Mouse (Mus musculus) urinary bladder, adult 18-20 months (tissue): ENCODE results near the gene Htra2.

Source experiments
- DNase-seq, 2 experiments: peaks; one replicate each; pipeline ENCODE4 v3.0.0; 2022; ENCODE audit warnings: low spot score in 2 of 2, mixed read lengths in 2 of 2

Htra2 gene

DNA sequence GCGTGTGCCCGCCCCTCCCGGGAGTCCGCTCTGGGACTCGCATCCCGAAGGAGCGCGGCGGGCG, 15.0 kb upstream of the Htra2 start, which contains the start of gene Tlx2:
Tlx2 (minus strand) TSS at position 47 of the 64 bp plus-strand sequence.
- no peak for DNase-seq

DNA sequence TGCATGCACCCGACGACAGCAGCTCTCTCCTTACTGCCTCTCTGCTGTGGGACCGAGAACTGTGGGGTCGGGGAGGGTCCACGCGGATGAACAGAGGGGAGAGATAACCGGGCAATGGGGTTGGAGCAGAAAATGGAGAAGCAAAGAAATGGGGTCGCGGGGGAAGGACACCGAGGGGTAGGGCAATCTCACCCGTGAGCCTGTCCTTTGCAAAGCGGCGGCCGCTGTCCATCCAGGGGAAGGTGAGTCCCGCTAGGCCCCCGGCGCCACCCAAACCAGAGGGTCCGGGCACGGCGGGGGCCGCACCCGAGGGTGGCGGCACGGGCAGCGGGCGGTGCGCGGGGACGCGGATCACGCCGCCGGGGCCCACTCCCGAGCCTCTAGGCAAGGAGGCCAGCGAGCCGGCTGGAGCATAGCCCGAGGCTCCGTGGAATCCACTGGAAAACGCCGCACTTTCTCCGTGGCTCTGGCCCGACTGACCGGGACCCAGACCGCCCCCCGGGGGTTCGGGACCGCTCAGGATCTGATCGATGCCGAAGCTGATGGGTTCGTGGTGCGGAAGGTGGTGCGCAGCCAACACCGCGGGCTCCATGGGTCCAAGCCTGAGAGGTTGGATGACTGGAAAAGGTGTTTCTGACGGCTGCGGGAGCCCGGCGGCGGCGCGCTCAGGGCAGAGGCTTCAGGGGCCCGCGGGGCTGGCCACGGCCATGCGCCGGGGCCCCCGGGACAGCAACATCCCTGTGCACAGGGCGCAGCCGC, 14.6 kb upstream of the Htra2 start:
- peak in 1 of 2 experiments; percentile 21 for DNase-seq

DNA sequence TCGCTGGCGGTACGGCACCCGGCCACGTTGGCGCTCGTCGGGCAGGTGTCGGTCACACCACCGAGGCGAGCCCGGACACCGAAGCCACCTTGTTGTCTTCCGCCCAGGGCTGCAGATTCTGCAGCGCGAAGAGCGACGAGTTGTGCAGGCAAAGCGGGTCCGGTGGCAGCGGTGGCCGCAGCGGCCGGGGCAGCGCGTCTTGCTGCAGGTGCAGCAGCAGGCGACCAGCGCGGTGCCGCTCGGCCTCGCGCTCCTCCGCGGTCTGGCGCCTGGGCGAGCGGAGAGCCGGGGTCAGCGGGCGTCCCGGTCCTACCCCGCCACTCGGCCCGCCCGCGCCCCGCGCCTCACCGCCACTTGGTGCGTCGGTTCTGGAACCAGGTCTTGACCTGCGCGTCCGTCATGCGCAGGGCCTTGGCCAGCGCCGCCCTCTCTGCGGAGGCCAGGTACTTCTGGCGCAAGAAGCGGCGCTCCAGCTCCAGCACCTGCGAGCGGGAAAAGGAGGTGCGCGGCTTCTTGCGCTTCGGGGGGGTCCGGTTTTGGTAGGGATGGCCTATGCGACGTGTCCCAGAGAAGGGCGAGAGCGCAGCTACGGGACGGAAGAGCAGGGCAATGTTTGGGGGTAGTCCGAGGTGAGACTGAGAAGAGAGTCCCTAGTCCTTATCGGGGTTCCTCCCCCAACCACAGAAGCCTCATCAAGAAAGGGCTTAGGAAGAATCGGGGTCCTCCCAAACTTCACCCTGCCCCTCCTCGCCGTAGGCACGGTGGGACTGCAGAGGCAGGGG, 13.8 kb upstream of the Htra2 start:
- DNase-seq: peak in 1 of 2 experiments; percentile 52

DNA sequence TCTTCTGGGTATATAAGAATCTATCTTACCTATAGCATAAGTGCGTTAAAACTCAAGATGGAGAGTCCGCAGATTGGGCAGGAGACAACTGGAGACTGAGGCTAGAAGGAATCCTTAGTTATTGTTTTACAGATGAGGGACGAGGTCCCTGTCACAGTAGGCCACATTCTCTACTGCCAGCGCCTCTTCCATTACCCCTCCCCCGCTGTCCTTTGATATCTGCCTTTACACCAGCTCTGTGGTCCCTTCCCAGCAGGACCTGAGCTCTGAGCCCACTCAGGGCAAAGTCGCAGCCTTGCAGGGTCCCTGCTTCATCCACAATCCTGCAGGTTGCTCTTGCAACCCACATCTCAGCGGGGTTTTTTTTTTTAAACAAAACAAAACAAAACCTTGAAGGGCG, 13.1 kb upstream of the Htra2 start:
- DNase-seq: no peak

DNA sequence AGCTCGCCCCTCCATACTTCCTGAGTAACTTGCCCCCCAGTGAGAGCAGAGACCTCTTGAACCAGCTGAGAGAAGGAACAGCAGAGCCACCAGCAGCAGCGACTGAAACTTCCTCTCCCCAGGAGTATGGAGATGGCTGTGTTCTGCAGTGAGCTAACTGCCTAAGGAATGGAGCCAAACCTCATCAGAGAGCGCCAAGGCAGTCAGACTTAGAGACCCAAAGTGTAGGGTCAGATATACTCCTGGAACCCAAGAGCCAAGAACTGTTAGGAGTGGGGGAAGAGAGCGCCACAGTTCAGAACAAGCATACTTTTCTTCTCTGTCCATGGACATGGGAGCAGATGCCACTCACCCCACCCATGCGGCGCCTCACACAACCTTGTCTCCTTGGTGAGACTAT, 11.4 kb upstream of the Htra2 start:
- DNase-seq: no peak

DNA sequence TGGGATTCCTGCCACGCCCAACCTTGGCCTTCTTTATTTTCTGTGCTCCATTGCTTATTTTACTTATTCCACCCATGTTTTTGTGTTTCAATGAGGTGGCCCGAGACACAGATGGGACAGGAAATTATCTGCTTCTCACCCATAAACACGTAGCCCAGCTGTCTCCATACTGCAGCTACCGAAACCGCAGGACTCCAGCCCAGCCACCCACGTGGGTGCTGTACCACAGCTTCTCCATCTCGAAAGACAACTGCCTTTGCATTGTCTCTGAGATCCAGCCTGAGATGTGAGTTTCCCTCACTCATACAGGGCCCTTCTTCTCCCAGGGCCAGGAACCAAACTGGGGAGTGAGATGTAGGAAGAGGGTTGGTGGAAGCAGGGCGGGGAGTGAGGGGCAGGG, 10.9 kb upstream of the Htra2 start:
- DNase-seq: no peak

DNA sequence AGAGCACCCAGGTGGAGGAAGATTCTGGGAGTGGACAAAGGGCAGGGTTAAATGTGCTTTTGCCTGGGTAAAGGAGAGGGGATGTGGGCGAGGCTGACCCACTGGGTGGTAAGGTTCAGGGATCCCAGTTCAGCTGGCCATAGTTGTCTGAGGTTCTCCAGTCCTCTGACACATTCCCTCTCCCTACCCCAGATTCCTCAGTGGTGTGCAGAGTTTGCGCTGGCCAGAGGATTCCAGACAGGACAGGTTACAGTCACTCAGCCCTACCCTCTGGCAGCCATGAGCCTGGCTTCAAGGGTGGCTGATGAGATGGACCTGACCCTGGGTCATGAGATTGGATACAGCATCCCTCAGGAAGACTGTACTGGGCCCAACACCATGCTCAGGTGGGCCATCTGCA, 3.7 kb upstream of the Htra2 start:
- no peak for DNase-seq

DNA sequence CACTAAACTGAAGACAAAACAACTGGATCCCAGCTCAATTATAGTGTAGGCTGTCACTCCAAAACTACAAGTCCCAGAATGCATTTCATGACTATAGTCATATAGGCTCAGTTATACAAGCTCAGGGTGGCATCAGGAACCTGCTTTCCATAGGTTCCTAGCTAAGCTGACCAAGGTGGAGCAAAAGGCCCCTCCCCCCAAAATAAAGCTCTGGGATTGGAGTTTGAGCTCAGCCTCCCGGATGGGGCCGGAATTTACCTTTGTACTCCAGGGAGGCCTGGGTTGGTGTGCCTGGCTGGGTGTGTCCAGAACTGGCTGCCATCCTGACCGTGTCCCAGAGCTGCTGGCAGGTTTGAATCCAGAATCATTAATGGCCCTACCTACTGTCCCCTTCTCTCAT, 2.7 kb upstream of the Htra2 start, which contains the start of gene Dqx1:
Dqx1 (plus strand) TSS at position 55 of the 400 bp plus-strand sequence.
- no peak for DNase-seq

DNA sequence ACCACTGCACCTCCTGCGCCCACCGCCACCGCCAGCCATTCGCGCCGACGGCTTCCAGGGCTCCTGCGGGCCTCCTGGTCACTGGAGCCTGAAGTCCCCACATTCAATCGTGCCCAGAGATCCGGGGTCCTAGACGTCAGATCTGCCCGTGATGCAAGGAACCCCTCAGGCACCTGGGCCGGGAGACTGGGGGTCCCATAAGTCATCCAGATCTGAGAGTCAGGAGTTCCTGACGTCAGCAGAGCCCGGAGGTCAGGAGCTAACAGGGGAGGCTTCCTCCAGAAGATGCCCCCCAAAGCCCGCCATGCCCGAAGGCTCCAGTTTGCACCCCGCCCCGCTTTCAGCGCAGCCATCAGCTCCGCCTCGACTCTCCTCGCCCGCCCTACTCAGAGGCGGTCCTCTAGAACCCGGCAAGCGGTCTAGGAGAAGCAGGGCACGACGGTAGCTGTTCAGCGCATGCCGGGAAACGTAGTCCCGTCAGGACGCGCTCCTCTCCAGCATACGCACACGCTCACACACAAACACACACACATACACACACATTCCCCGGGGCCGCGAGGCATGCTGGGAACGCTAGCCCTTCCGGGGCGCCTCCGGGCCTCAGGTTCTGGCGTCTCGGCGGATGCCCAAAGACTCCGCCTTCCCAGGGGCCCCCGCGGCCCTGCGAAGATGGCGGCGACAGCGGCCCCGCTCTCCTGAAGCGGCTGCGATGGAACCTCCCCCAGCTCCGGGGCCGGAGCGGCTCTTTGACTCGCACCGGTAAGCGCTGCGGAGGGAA, 810 bp downstream of the Htra2 start, which contains the start of gene Aup1:
Aup1 (plus strand) TSS at position 448 of the 778 bp plus-strand sequence.
- DNase-seq: peak; percentile 92 to 96

DNA sequence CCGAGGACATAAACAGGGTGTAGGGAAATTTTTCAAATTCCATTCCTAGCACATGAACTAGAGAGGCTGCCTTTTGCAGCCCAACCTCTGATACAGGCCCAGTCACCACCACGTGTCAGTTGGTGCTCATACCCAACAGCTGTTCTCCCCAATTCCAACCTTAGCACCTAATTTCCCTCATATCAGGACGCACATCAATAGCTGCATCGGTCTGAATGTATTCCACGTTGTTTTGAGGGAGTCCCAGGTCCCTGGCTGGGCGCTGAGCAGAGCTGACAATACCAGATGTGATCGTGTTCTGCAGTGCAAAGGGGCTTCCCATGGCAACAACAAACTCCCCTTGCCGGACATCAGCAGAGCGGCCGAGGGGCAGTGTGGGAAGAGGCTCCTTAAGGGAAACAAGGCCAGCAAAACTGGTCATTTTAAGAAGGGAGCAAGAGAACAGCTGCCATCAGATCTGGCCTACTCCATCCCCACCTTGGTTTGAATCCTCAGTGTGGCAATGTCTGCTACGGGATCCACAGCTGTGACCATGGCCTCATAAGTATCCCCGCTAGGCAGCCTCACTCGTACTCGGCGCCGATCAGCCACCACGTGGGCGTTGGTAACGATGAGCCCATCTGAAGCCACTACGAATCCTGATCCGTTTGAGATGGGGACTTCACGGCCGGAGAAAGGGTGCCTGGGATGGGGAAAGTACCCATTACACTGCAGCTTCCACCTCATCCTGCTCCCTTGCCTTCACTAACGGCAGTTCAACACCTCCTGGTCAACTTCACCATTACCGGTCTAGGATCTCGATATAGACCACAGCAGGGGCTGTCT, 1.7 kb downstream of the Htra2 start:
- no peak for DNase-seq

DNA sequence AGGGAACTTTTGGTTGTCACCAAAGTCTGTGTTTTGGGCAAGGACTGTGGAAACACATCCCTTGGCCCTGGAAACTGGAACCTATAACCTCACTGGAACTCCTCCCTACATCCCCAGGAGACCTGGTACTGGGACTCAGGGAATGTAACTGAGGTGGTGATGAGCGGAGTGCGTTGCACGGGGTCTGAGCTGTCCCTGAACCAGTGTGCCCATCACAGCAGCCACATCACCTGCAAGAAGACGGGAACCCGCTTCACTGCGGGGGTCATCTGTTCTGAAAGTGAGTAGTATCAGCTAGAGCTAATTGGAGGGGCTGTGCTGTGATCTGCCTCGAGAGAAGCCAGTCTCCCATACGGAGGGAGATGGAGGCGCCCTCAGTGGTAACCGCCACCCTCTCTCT, 5.7 kb downstream of the Htra2 start:
- DNase-seq: no peak

DNA sequence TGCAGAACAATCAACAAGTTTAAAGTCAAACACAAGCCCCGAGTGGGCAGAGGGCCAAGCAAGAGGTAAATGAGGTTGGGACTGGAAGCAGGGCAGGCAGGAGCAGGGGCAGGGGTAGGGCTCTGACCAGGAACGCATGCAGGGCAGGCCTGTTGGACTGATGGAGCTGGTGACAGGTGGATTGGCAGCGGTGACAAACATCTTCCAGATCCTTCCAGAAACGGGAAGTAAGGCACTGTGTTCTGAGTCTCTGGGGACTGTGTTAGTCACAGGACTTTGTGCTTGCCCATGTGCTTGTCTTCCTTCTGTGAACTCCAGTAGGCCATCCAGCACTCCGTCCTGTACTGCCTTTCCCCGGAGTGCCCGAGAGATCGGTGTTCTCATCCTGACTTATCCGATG, 10.3 kb downstream of the Htra2 start:
- DNase-seq: no peak

DNA sequence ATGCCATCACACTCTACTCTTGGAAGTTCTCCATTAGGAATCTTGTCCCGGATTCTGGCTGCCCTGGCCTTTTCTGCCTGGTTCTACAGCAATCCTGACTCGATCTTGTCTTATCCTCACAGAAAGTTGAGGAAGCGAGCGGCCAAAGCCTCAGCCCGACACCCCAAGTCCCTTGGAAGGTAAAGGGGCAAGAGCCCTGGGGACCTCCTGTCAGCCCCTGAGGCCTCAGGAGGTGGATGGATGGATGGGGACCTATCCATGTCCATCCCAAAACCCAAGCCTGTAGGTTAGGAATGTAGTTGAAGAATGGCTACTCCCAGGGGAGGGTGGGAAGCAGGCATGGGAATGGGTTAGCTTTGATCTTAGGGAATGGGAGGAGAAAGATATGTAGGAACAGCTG, 11.1 kb downstream of the Htra2 start:
- no peak for DNase-seq

DNA sequence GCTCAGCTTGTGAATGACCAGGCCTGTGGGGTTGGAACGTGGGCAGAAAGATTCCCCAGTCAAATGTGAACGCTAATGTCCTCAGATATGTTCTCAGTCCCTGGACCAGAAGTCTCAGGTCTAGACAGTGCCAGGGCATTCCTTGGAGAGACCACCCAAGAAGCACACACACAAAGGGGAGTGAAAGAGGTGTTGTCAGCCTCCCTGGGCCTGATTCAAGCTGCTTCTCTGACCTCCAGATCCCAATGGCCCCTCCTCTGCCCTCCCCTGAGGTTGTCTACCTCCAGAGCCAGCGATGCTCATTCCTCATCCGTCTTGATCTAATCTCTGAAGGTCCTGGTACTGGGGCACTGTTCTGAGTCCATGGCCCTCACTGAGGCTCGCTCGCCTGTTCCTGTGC, 11.5 kb downstream of the Htra2 start:
- no peak for DNase-seq

DNA sequence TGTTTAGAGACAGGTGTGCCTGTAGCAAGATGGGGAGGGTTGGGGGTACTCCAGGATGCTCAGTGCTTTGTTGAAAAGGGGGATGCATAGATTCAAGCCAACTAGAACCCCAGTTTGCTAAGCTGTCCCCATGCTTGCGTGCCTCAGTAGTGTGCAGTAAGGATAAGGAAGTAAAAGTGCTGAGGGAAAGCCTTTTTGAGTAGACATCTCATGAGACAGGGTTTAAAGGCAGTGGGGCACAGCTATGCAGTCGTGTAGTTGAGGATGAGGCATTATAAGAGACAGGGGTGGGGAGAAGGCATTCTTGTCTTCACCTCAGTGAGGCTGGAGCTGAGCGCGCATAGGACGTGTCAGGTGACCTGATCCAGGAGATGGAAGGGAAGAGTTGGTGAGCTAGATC, 14.5 kb downstream of the Htra2 start:
- no peak for DNase-seq

DNA sequence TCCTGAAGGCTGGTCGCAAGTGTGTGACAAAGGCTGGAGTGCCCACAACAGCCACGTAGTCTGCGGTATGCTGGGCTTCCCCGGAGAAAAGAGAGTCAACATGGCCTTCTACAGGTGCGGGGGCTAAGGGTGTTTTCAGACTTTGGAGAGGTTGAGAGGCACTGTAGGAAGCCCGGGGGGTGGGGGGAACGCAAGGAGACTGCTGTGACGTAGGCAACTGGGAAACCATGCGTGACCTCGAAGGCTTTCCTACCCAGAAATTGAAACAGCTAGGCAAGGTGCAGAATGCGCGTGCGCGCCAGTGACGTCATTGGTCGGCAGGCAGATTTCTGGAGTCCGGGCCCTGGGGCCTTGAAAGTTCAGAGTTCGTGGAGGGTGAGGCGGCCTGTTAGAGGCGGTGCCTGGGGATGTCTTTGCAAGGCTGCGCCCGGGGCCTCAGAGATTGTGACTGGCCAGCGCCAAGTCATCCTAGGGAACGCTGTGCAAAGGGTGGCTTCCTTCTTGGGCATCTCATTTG, 16.5 kb downstream of the Htra2 start:
- peak; percentile 79 to 97 for DNase-seq

DNA sequence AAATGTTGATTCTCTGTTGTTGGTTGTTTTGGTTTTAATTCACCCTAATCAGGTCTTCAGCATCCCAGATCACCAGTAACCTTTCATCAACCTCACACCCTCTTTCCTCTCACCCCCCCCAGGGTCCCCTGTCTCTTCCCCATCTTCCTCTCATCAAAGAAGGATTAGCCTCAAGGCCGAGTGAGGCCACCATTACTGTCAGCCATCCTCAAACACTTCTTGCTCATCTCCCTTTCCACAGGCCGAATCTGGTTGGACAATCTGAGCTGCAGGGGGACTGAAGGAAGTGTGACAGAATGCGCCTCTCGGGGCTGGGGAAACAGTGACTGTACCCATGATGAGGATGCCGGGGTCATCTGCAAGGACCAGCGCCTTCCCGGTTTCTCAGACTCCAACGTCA, 17.9 kb downstream of the Htra2 start:
- no peak for DNase-seq

DNA sequence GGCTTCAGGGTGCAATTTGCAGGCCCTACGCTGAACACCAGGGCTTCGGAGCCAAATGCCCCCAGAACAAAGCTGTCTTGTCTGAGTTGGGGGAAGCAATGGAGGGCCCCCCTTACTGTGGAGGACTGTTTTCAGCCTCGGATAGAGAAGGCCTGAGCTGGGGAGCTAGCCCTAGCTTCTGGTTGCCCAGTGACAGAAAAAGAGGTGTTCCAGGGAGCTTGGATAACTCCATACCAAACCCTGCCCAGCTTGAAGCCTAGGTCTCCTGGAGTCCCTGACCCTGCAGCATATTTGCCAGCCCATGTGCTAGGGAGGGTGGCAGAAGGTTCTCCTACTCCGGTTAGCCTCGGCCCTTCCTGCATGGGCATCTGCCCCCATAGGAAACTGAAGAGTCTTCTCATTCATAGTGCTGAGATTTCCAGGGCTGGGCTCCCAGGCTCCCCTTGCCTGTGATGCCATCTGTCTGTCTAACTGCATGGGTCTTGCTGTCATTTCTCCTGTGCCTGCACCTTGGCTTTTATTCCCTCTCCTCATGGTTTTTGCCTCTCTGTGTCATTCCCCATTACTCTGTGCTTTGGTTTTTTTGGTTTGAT, 20.5 kb downstream of the Htra2 start:
- DNase-seq: no peak

DNA sequence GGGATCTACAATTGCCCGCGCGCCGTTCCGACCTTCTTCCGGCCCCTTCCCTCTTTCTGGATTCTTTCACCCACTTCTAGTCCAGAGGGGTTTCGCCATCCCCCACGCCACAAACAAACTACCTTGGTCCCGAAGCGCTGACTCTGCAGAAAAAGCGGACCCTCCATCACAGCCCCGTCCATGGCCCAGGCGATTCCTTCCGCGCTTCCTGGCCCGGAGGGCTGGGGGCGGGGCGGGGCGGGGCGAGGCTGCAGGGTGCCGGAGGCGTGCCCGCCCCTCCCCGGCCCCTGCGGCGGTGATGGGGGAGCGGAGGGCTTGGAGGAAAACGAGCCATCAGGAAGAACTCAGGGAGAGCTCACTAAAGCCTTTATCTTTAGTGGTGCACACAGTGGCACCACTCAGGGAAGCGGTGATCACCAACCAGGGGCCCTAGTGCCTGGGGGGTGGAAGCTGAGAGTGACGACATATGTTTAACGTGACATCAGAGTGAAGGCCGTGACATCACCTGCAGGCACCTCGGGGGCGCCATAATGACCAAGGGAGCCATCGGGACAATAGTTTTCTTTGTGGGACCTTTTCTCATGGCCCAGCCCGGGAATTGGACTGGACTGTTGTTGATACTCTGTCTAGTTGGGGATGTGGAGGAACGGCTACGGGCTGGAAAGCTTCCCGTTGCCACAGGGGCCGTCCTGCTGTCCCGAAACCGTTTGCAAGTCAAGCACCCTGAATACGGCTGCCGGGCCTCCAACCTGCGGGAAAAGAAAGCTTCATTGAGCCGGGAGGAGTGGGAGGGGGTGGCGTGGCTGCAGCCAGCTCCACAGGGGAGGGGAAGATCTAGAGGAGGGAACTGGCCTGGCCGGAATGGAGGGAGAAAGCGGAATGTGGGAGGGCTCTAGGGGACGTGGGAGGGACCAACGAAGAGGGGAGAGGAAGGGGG, 21.6 kb downstream of the Htra2 start, which contains the start of the genes Dok1 and Loxl3:
Dok1 (minus strand) TSS at position 223 of the 937 bp plus-strand sequence.
Loxl3 (plus strand) TSS at position 925 of the 937 bp plus-strand sequence.
- peak; percentile 68 to 74 for DNase-seq

DNA sequence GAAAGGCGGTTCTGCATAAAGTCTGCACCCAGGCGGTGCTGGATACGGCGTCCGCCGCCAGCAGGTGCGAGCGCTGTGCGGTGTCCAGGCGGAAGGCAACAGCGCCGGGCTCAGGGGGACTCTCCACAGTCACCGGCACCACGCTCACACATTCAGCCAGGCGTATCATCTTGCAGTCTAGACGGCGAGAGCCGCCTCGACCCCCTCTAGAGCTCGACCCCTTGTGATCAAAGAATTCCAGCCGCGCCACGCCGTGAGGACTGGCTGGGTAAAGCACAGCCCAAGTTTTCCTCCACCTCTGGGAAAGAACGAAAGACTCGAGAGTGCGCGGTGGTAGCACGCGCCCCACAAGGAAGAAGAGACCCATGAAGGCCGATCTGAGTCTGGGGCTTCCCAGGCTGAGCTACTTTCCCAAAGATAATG, 22.3 kb downstream of the Htra2 start:
- peak in 1 of 2 experiments; percentile 72 for DNase-seq
